Mouse (Mus musculus) adrenal gland, postnatal 0 days (tissue): ENCODE measurements around the gene Phex. TPM values are rescaled to one million over a fixed set of nuclear protein-coding genes. Genes with fewer than 3 reads are reported as not detected.

Experiments used
- microRNA-seq: library from miRNA; unstranded; fragments of <30 nt; microRNA quantifications from one replicate; pipeline ENCODE4, GENCODE M21; 2016; ENCODE audit warnings: borderline replicate concordance; ENCODE audit not compliant: insufficient number of aligned reads
- polyA plus RNA-seq: library from polyadenylated mRNA; unstranded; fragments of >200 nt; fragmentation: Nextera tagmentation; extraction: Ambion mirVana; gene quantifications from 2 replicates; pipeline ENCODE4 v1.2.1, GENCODE M21; 2015

The Phex gene
- polyA plus RNA-seq, result 0.30 and 0.35 TPM in 2 replicates

DNA sequence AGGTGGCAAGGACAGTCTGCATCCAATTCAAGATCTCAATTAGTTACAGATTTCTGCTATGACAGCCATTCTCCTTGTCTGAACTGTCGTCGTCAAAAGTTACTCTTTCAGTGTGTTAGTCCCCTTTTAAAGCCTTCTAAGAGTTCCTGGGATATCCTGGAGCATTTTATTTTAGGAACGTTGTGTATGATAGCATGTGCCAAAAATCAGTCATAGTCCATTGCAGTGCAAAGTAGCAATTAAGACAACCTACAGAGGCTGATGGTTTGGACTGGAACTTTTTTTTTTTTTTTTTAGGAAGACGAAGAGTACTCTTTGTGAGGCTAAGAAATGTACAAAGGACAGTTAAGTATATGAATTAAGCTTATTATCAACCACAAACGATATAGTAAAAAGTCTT is at the start of gene Phex:
Gene Phex (minus strand): TSS at position 101 of the 400 bp plus-strand sequence.

Small RNA genes lying within 50 kb of the gene (microRNA-seq; reads per million reads assigned to microRNA genes)
- not detected for gene Gm23798

Other genes starting within 250 kb of the Phex start
- gene Sms, start 77.0 kb upstream of the Phex start, polyA plus RNA-seq, result 39.4 and 52.0 TPM in 2 replicates
- gene Yy2, start 153.7 kb upstream of the Phex start, polyA plus RNA-seq, result 1.0 and 1.6 TPM in 2 replicates
- 13.2 and 16.8 TPM in 2 replicates for gene Mbtps2, start 183.4 kb upstream of the Phex start, polyA plus RNA-seq